Mouse (Mus musculus): ENCODE data around the gene Tanc2.

DNA sequence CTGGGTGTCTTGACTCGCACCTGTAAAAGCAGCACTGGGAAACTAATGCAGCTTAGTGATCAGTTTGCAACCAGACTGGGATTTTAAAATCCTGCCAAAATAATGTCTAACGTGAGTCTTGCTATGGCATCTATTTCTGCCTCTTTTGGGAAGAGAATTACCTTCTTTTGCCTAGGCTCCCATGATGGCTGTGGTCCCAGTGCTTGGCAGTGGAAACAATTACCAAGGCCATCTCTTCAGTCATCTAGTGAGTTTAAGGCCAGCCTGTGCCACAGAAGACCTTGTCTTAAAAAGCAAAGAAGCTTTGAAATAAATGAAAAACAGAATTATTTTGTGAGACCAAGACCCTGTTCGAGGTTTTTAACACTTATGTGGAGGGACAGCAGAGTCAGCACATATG lies 213.9 kb downstream of the Tanc2 start:
- TF ChIP-seq POLR2A (IDR thresholded peaks at IDR 0.05; ENCODE audit: insufficient read depth, low read depth, low read length) (no peak), CTCF (IDR thresholded peaks at IDR 0.05; ENCODE audit: insufficient read depth, low read depth, low read length) (no peak)

Measured in olfactory bulb, adult 2 months (tissue).